ENCODE assay signal across 24 mouse cellular contexts in the genomic region with DNA sequence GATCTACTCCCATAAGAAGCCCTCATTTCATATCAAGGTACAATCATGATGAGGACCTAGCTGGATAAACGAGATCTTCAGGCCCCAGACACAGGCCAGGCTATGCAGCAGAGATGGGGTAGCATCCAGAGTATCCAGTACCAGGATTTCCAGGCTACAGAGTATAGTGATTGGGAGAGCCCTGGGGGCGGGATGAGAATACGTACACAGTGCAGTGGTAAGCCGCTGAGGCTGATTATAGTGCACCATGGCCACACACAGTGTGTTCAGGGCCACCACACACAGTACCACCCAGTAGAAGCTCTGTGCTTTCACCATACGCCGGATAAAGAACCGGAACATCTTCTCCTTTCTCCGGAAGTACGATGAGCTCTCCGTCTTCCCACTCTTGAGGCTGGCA. TPM values are rescaled to one million over a fixed set of nuclear protein-coding genes. Genes with fewer than 3 reads are reported as not detected.
DNase-seq lines count a peak whose midpoint lies in the region; ATAC-seq lines count a peak whose summit lies in the region.
"Had no signal": no experiment of that assay in that cellular context is flagged by ENCODE, and none has a peak within 500 bp of the region (broad histone marks: within the 10 kb centered on the region; RNA-seq: fewer than 3 reads in every experiment).

No protein-coding gene starts in this region.

- no peaks in the 10 kb centered on the region for H3K4me1 ChIP-seq in hindbrain, embryonic 16.5 days (ENCODE audit: control insufficient read depth, insufficient read depth, low read depth, low read length)
- no peaks in the 10 kb centered on the region for H3K4me1 ChIP-seq in hindbrain, embryonic 12.5 days
- no peaks in the 10 kb centered on the region for H3K4me1 ChIP-seq in neural tube, embryonic 15.5 days
- H3K4me1 ChIP-seq in embryonic facial prominence, embryonic 15.5 days = no peaks in the 10 kb centered on the region
- H3K4me1 ChIP-seq: embryonic facial prominence, embryonic 13.5 days; forebrain, embryonic 12.5 days; forebrain, embryonic 15.5 days; heart, embryonic 10.5 days; hindbrain, embryonic 13.5 days; intestine, embryonic 15.5 days had no signal

- no peak overlapping the region for H3K27ac ChIP-seq in hindbrain, embryonic 16.5 days (ENCODE audit: low read depth, low read length)
- H3K27ac ChIP-seq in hindbrain, embryonic 12.5 days = no peak overlapping the region
- no peak overlapping the region for H3K27ac ChIP-seq in neural tube, embryonic 15.5 days (replicated peaks)
- H3K27ac ChIP-seq in embryonic facial prominence, embryonic 15.5 days (replicated peaks) = no peak overlapping the region
- H3K27ac ChIP-seq: embryonic facial prominence, embryonic 13.5 days; forebrain, embryonic 12.5 days; forebrain, embryonic 15.5 days; heart, adult 2 months; heart, embryonic 10.5 days; hindbrain, embryonic 13.5 days; intestine, embryonic 15.5 days had no signal

- peak; percentile 25; the same call in 1 of the 2 replicates for ATAC-seq in frontal cortex, adult (ENCODE audit: low TSS enrichment)
- 0 out of 2 replicates have a peak, but pooled peaks have one; percentile 34 for ATAC-seq in hindbrain, embryonic 16.5 days
- ATAC-seq in hindbrain, embryonic 12.5 days (ENCODE audit: low FRiP score) = no peak
- 0 out of 2 replicates have a peak, but pooled peaks have one; percentile 42 for ATAC-seq in neural tube, embryonic 15.5 days (ENCODE audit: low FRiP score)
- peak; percentile 79; the same call in 1 of the 2 replicates for ATAC-seq in embryonic facial prominence, embryonic 15.5 days (ENCODE audit: insufficient number of reproducible peaks, low FRiP score, low TSS enrichment, low read depth)
- ATAC-seq: CD4-positive, CD25-positive, alpha-beta regulatory T cell, adult 4 months; forebrain, embryonic 15.5 days; intestine, embryonic 15.5 days had no signal

- H3K27me3 ChIP-seq in hindbrain, embryonic 16.5 days (replicated peaks; ENCODE audit: control insufficient read depth, insufficient read depth, low read length) = no peaks in the 10 kb centered on the region
- H3K27me3 ChIP-seq in hindbrain, embryonic 12.5 days = no peaks in the 10 kb centered on the region
- no peaks in the 10 kb centered on the region for H3K27me3 ChIP-seq in neural tube, embryonic 15.5 days (replicated peaks)
- no peaks in the 10 kb centered on the region for H3K27me3 ChIP-seq in embryonic facial prominence, embryonic 15.5 days
- H3K27me3 ChIP-seq: embryonic facial prominence, embryonic 13.5 days; forebrain, embryonic 12.5 days; forebrain, embryonic 15.5 days; hindbrain, embryonic 13.5 days; intestine, embryonic 15.5 days had no signal

- no peak overlapping the region for H3K4me2 ChIP-seq in hindbrain, embryonic 16.5 days (ENCODE audit: low read length)
- no peak overlapping the region for H3K4me2 ChIP-seq in hindbrain, embryonic 12.5 days (replicated peaks)
- no peak overlapping the region for H3K4me2 ChIP-seq in neural tube, embryonic 15.5 days
- no peak overlapping the region for H3K4me2 ChIP-seq in embryonic facial prominence, embryonic 15.5 days (replicated peaks)
- H3K4me2 ChIP-seq: embryonic facial prominence, embryonic 13.5 days; forebrain, embryonic 12.5 days; forebrain, embryonic 15.5 days; hindbrain, embryonic 13.5 days; intestine, embryonic 15.5 days had no signal

- 82% methylated on average over 10 of the region's 10 CpGs for WGBS in hindbrain, embryonic 16.5 days
- WGBS in hindbrain, embryonic 12.5 days = 78% methylated on average over 10 of the region's 10 CpGs
- 82% methylated on average over 10 of the region's 10 CpGs for WGBS in neural tube, embryonic 15.5 days
- WGBS in embryonic facial prominence, embryonic 15.5 days = 59% methylated on average over 10 of the region's 10 CpGs

- no peak overlapping the region for H3K9ac ChIP-seq in hindbrain, embryonic 16.5 days (ENCODE audit: low read depth, low read length)
- H3K9ac ChIP-seq in hindbrain, embryonic 12.5 days = no peak overlapping the region
- H3K9ac ChIP-seq in neural tube, embryonic 15.5 days (replicated peaks) = no peak overlapping the region
- no peak overlapping the region for H3K9ac ChIP-seq in embryonic facial prominence, embryonic 15.5 days
- H3K9ac ChIP-seq: embryonic facial prominence, embryonic 13.5 days; forebrain, embryonic 12.5 days; forebrain, embryonic 15.5 days; hindbrain, embryonic 13.5 days; intestine, embryonic 15.5 days had no signal

- DNase-seq in frontal cortex, postnatal 25 days (ENCODE audit: low spot score in 2 of 2) = no peak
- DNase-seq in neural tube, embryonic 10.5 days (ENCODE audit: extremely low spot score, low spot score) = no peak
- DNase-seq in ovary, adult 18-20 months (ENCODE audit: low spot score) = no peak
- DNase-seq: adrenal gland, adult 2 months; adrenal gland, postnatal 14 days; cerebellum, adult 11 months; cerebellum, adult 2 months; cerebellum, adult 9-11 months; cerebellum, postnatal 25 days; gastrocnemius, postnatal 25 days had no signal

- no peak overlapping the region for H3K4me3 ChIP-seq in hindbrain, embryonic 16.5 days (ENCODE audit: low read length)
- no peak overlapping the region for H3K4me3 ChIP-seq in hindbrain, embryonic 12.5 days
- no peak overlapping the region for H3K4me3 ChIP-seq in neural tube, embryonic 15.5 days (replicated peaks)
- no peak overlapping the region for H3K4me3 ChIP-seq in embryonic facial prominence, embryonic 15.5 days (replicated peaks)
- H3K4me3 ChIP-seq: embryonic facial prominence, embryonic 13.5 days; forebrain, embryonic 12.5 days; forebrain, embryonic 15.5 days; heart, adult 2 months; heart, embryonic 10.5 days; hindbrain, embryonic 13.5 days; intestine, embryonic 15.5 days had no signal

- H3K9me3 ChIP-seq in hindbrain, embryonic 16.5 days (ENCODE audit: control insufficient read depth, low read length) = no peaks in the 10 kb centered on the region
- H3K9me3 ChIP-seq in hindbrain, embryonic 12.5 days (replicated peaks) = no peaks in the 10 kb centered on the region; the same call in 1 of the 2 replicates
- H3K9me3 ChIP-seq in neural tube, embryonic 15.5 days (replicated peaks) = 0 out of 2 replicates have a peak, but pooled peaks cover 5% of the 10 kb centered on the region
- H3K9me3 ChIP-seq in embryonic facial prominence, embryonic 15.5 days (replicated peaks) = no peaks in the 10 kb centered on the region
- H3K9me3 ChIP-seq: forebrain, embryonic 12.5 days; heart, embryonic 10.5 days; hindbrain, embryonic 13.5 days; intestine, embryonic 15.5 days had no signal

- peaks cover 18% of the 10 kb centered on the region; the same call in 1 of the 2 replicates for H3K36me3 ChIP-seq in hindbrain, embryonic 16.5 days (ENCODE audit: control insufficient read depth, insufficient read depth, low read length)
- peaks cover 16% of the 10 kb centered on the region for H3K36me3 ChIP-seq in hindbrain, embryonic 12.5 days
- H3K36me3 ChIP-seq in neural tube, embryonic 15.5 days = peaks cover 53% of the 10 kb centered on the region
- no peaks in the 10 kb centered on the region for H3K36me3 ChIP-seq in embryonic facial prominence, embryonic 15.5 days
- H3K36me3 ChIP-seq: embryonic facial prominence, embryonic 13.5 days; heart, embryonic 10.5 days; intestine, embryonic 15.5 days had no signal

RNA-seq across cellular contexts. Expression of gene Cacna1b, which starts 57.0 kb away (rescaled TPM):
- 15.9 and 16.6 TPM in 2 replicates for polyA plus RNA-seq in hindbrain, embryonic 16.5 days (2015; fragmentation: Nextera tagmentation; extraction: Ambion mirVana)
- polyA plus RNA-seq in hindbrain, embryonic 12.5 days (2016; fragmentation: Nextera tagmentation; extraction: Ambion mirVana) = 5.6 and 6.6 TPM in 2 replicates
- 13.9 and 16.0 TPM in 2 replicates for polyA plus RNA-seq in neural tube, embryonic 15.5 days (2015; fragmentation: Nextera tagmentation; extraction: Ambion mirVana)
- 1.2 and 1.3 TPM in 2 replicates for polyA plus RNA-seq in embryonic facial prominence, embryonic 15.5 days (2015; fragmentation: Nextera tagmentation; extraction: Ambion mirVana)
- polyA plus RNA-seq: heart, postnatal 0 days had no signal
